11 mouse cellular contexts compared by ENCODE assay signal in genomic region chr10:87094249-87094648, GRCm38 (mm10). TPM values are rescaled to one million over a fixed set of nuclear protein-coding genes. Genes with fewer than 3 reads are reported as not detected.
DNase-seq lines count a peak whose midpoint lies in the region; ATAC-seq lines count a peak whose summit lies in the region.
"Had no signal": no experiment of that assay in that cellular context is flagged by ENCODE, and none has a peak within 500 bp of the region (broad histone marks: within the 10 kb centered on the region; RNA-seq: fewer than 3 reads in every experiment).

No protein-coding gene starts in this region.

- no peak for ATAC-seq in activated CD4-positive, CD25-positive, alpha-beta regulatory T cell, adult 4 months

- peak; percentile 50 to 65 for DNase-seq in cerebellum, postnatal 14 days
- no peak for DNase-seq in cerebellum, adult 11 months
- DNase-seq in lung, postnatal 10 days = peak; percentile 6
- DNase-seq in lung, postnatal 4 days = no peak
- DNase-seq in embryo, embryonic 10.5 days (ENCODE audit: low spot score) = peak; percentile 68
- peak; percentile 37 for DNase-seq in layer of hippocampus, adult 9-10 months (ENCODE audit: low spot score)
- peak; percentile 54 to 56 for DNase-seq in spleen, postnatal 36 days (ENCODE audit: low spot score in 2 of 2)

RNA-seq across cellular contexts. Expression of gene 1700113H08Rik, which starts 36.4 kb away (rescaled TPM):
- polyA plus RNA-seq in activated CD4-positive, CD25-positive, alpha-beta regulatory T cell, adult 4 months (2017; shearing (Covaris generic)) = not detected
- polyA plus RNA-seq: frontal cortex, adult 2 months; G1E; liver, embryonic 16.5 days had no signal

Comparison
In these comparisons a context has a peak if more than half of its experiments do, and no peak if none do; other contexts are left out.
1. DNase-seq: peak in cerebellum, postnatal 14 days (2 of 2), lung, postnatal 10 days (single experiment), embryo, embryonic 10.5 days (single experiment), layer of hippocampus, adult 9-10 months (single experiment) and spleen, postnatal 36 days (2 of 2); none in cerebellum, adult 11 months (single experiment) and lung, postnatal 4 days (0 of 2).